In genomic region chr10:80604001-80604509, GRCm38 (mm10) we compare ENCODE assay signal across 8 mouse cellular contexts. TPM values are rescaled to one million over a fixed set of nuclear protein-coding genes. Genes with fewer than 3 reads are reported as not detected.
DNase-seq lines count a peak whose midpoint lies in the region; ATAC-seq and TF ChIP-seq lines count a peak whose summit lies in the region.

No protein-coding gene starts in this region.

- peaks cover 23% of the 10 kb centered on the region for H3K4me1 ChIP-seq in heart, embryonic 12.5 days (replicated peaks)
- peaks cover 8% of the 10 kb centered on the region for H3K4me1 ChIP-seq in ES-Bruce4 (ENCODE audit: control insufficient read depth, insufficient read depth, low read length)
- peaks cover 23% of the 10 kb centered on the region for H3K4me1 ChIP-seq in forebrain, embryonic 12.5 days
- peaks cover 79% of the 10 kb centered on the region for H3K4me1 ChIP-seq in liver, embryonic 15.5 days (replicated peaks)
- H3K4me1 ChIP-seq in stomach, postnatal 0 days (replicated peaks; ENCODE audit: control insufficient read depth, insufficient read depth) = peaks cover 3% of the 10 kb centered on the region; the same call in 1 of the 2 replicates

- no peaks in the 10 kb centered on the region for H3K9me3 ChIP-seq in heart, embryonic 12.5 days (replicated peaks)
- H3K9me3 ChIP-seq in ES-Bruce4 (replicated peaks; ENCODE audit: control insufficient read depth, insufficient read depth, low read length, poor library complexity, severe bottlenecking) = no peaks in the 10 kb centered on the region
- H3K9me3 ChIP-seq in forebrain, embryonic 12.5 days = no peaks in the 10 kb centered on the region
- no peaks in the 10 kb centered on the region for H3K9me3 ChIP-seq in liver, embryonic 15.5 days (replicated peaks)
- no peaks in the 10 kb centered on the region for H3K9me3 ChIP-seq in stomach, postnatal 0 days (ENCODE audit: control insufficient read depth, low read length)

- peaks cover 31% of the 10 kb centered on the region for H3K36me3 ChIP-seq in heart, embryonic 12.5 days
- no peaks in the 10 kb centered on the region for H3K36me3 ChIP-seq in ES-Bruce4 (ENCODE audit: control insufficient read depth, insufficient read depth, low read length, poor library complexity, severe bottlenecking)
- H3K36me3 ChIP-seq in forebrain, embryonic 12.5 days (replicated peaks) = peaks cover 30% of the 10 kb centered on the region
- H3K36me3 ChIP-seq in liver, embryonic 15.5 days (replicated peaks) = peaks cover 34% of the 10 kb centered on the region
- H3K36me3 ChIP-seq in stomach, postnatal 0 days (ENCODE audit: control insufficient read depth, insufficient read depth, low read length) = peaks cover 7% of the 10 kb centered on the region

- peak overlapping the region; percentile 81 for H3K9ac ChIP-seq in heart, embryonic 12.5 days
- peak overlapping the region; percentile 32; the same call in 1 of the 2 replicates for H3K9ac ChIP-seq in ES-Bruce4 (ENCODE audit: low read depth, poor library complexity, severe bottlenecking)
- peak overlapping the region; percentile 66 for H3K9ac ChIP-seq in forebrain, embryonic 12.5 days
- peak overlapping the region; percentile 68 for H3K9ac ChIP-seq in liver, embryonic 15.5 days
- H3K9ac ChIP-seq in stomach, postnatal 0 days (ENCODE audit: low read length) = peak overlapping the region; percentile 68

- no peak for TF ChIP-seq CTCF in ES-Bruce4 (IDR thresholded peaks at IDR 0.05; ENCODE audit: low read depth, low read length)
- TF ChIP-seq CTCF in stomach, postnatal 0 days (IDR thresholded peaks at IDR 0.05; ENCODE audit: low read depth) = no peak

- peak overlapping the region; percentile 76; the same call in 1 of the 2 replicates for H3K27ac ChIP-seq in heart, embryonic 12.5 days (ENCODE audit: poor library complexity, severe bottlenecking)
- H3K27ac ChIP-seq in ES-Bruce4 (ENCODE audit: insufficient read depth, low read length) = no peak overlapping the region
- H3K27ac ChIP-seq in forebrain, embryonic 12.5 days = peak overlapping the region; percentile 86; the same call in 1 of the 2 replicates
- peak overlapping the region; percentile 94 for H3K27ac ChIP-seq in liver, embryonic 15.5 days (replicated peaks)
- peak overlapping the region; percentile 91 for H3K27ac ChIP-seq in stomach, postnatal 0 days (replicated peaks)

- no peaks in the 10 kb centered on the region for H3K27me3 ChIP-seq in heart, embryonic 12.5 days (replicated peaks)
- no peaks in the 10 kb centered on the region for H3K27me3 ChIP-seq in ES-Bruce4 (ENCODE audit: control insufficient read depth, insufficient read depth, low read length, poor library complexity, severe bottlenecking)
- no peaks in the 10 kb centered on the region for H3K27me3 ChIP-seq in forebrain, embryonic 12.5 days
- H3K27me3 ChIP-seq in liver, embryonic 15.5 days = no peaks in the 10 kb centered on the region
- H3K27me3 ChIP-seq in stomach, postnatal 0 days (ENCODE audit: control insufficient read depth, insufficient read depth, low read length) = no peaks in the 10 kb centered on the region

- 77% methylated on average over 7 of the region's 7 CpGs for WGBS in heart, embryonic 12.5 days
- WGBS in forebrain, embryonic 12.5 days = 86% methylated on average over 7 of the region's 7 CpGs
- 26% methylated on average over 7 of the region's 7 CpGs for WGBS in liver, embryonic 15.5 days (ENCODE audit: insufficient replicate concordance)
- WGBS in stomach, postnatal 0 days = 60% methylated on average over 7 of the region's 7 CpGs

- TF ChIP-seq EP300 in ES-Bruce4 (IDR thresholded peaks at IDR 0.05; ENCODE audit: insufficient read depth, low read depth, low read length) = no peak
- no peak for TF ChIP-seq EP300 in stomach, postnatal 0 days (optimal IDR thresholded peaks at IDR 0.05)

- DNase-seq in heart, adult 11 months = no peak
- no peak for DNase-seq in stomach, postnatal 0 days (ENCODE audit: low spot score)
- DNase-seq in right cerebral cortex, postnatal 36 days (ENCODE audit: low spot score in 2 of 2) = no peak
- no peak for DNase-seq in adrenal gland, postnatal 36 days

- peak overlapping the region; percentile 74 for H3K4me3 ChIP-seq in heart, embryonic 12.5 days
- H3K4me3 ChIP-seq in ES-Bruce4 (ENCODE audit: low read depth, low read length) = no peak overlapping the region
- peak overlapping the region; percentile 73 for H3K4me3 ChIP-seq in forebrain, embryonic 12.5 days (replicated peaks)
- H3K4me3 ChIP-seq in liver, embryonic 15.5 days (replicated peaks) = peak overlapping the region; percentile 73
- H3K4me3 ChIP-seq in stomach, postnatal 0 days (ENCODE audit: low read depth, low read length) = peak overlapping the region; percentile 70; the same call in 1 of the 2 replicates

- peak; percentile 72 for ATAC-seq in heart, embryonic 12.5 days (ENCODE audit: insufficient number of reproducible peaks, low FRiP score)
- no peak for ATAC-seq in forebrain, embryonic 12.5 days (ENCODE audit: low FRiP score)
- peak; percentile 73 for ATAC-seq in liver, embryonic 15.5 days (ENCODE audit: insufficient read depth)
- ATAC-seq in stomach, postnatal 0 days (ENCODE audit: low FRiP score, low TSS enrichment) = no peak

- peak overlapping the region; percentile 93 for H3K4me2 ChIP-seq in heart, embryonic 12.5 days
- H3K4me2 ChIP-seq in forebrain, embryonic 12.5 days = peak overlapping the region; percentile 95
- H3K4me2 ChIP-seq in liver, embryonic 15.5 days = peak overlapping the region; percentile 85
- peak overlapping the region; percentile 91 for H3K4me2 ChIP-seq in stomach, postnatal 0 days (replicated peaks; ENCODE audit: low read depth)

- TF ChIP-seq POLR2A in ES-Bruce4 (IDR thresholded peaks at IDR 0.05; ENCODE audit: insufficient read depth, low read length) = no peak

RNA-seq across cellular contexts. Expression of gene Adat3, which starts 1.4 kb away (rescaled TPM):
- polyA plus RNA-seq in heart, embryonic 12.5 days (2016; fragmentation: Nextera tagmentation; extraction: Ambion mirVana) = 3.5 and 4.1 TPM in 2 replicates
- polyA plus RNA-seq in ES-Bruce4 (2011; ENCODE audit: insufficient read depth, insufficient read length, low read depth, missing spikeins) = 3.6 and 5.4 TPM in 2 replicates
- 5.3 and 6.0 TPM in 2 replicates for polyA plus RNA-seq in forebrain, embryonic 12.5 days (2016; fragmentation: Nextera tagmentation; extraction: Ambion mirVana)
- polyA plus RNA-seq in liver, embryonic 15.5 days (2015; fragmentation: Nextera tagmentation; extraction: Ambion mirVana) = 4.8 and 5.8 TPM in 2 replicates
- polyA plus RNA-seq in stomach, postnatal 0 days (2015; fragmentation: Nextera tagmentation; extraction: Ambion mirVana) = 4.1 and 4.3 TPM in 2 replicates
- total RNA-seq in adrenal gland, postnatal 36 days (2021) = 1 to 10 TPM; 2.7 to 6.1 TPM

RNA-seq across cellular contexts. Expression of gene Scamp4, which starts 1.4 kb away (rescaled TPM):
- polyA plus RNA-seq in heart, embryonic 12.5 days (2016; fragmentation: Nextera tagmentation; extraction: Ambion mirVana) = 67.4 and 70.0 TPM in 2 replicates
- 58.4 and 68.9 TPM in 2 replicates for polyA plus RNA-seq in ES-Bruce4 (2011; ENCODE audit: insufficient read depth, insufficient read length, low read depth, missing spikeins)
- 63.7 and 67.8 TPM in 2 replicates for polyA plus RNA-seq in forebrain, embryonic 12.5 days (2016; fragmentation: Nextera tagmentation; extraction: Ambion mirVana)
- polyA plus RNA-seq in liver, embryonic 15.5 days (2015; fragmentation: Nextera tagmentation; extraction: Ambion mirVana) = 41.9 and 45.3 TPM in 2 replicates
- polyA plus RNA-seq in stomach, postnatal 0 days (2015; fragmentation: Nextera tagmentation; extraction: Ambion mirVana) = 67.8 and 77.3 TPM in 2 replicates
- 10 to 100 TPM; 64.3 to 64.6 TPM for total RNA-seq in adrenal gland, postnatal 36 days (2021)

RNA-seq across cellular contexts. Expression of gene Gm49322, which starts 1.8 kb away (rescaled TPM):
- 2.4 and 2.6 TPM in 2 replicates for polyA plus RNA-seq in heart, embryonic 12.5 days (2016; fragmentation: Nextera tagmentation; extraction: Ambion mirVana)
- 2.4 and 2.8 TPM in 2 replicates for polyA plus RNA-seq in ES-Bruce4 (2011; ENCODE audit: insufficient read depth, insufficient read length, low read depth, missing spikeins)
- 5.9 and 6.6 TPM in 2 replicates for polyA plus RNA-seq in forebrain, embryonic 12.5 days (2016; fragmentation: Nextera tagmentation; extraction: Ambion mirVana)
- polyA plus RNA-seq in liver, embryonic 15.5 days (2015; fragmentation: Nextera tagmentation; extraction: Ambion mirVana) = 1.5 TPM in 2 replicates
- polyA plus RNA-seq in stomach, postnatal 0 days (2015; fragmentation: Nextera tagmentation; extraction: Ambion mirVana) = 1.4 and 1.7 TPM in 2 replicates
- total RNA-seq in adrenal gland, postnatal 36 days (2021) = 1 to 10 TPM; 1.6 to 2.6 TPM

RNA-seq across cellular contexts. Expression of gene Abhd17a, which starts 13.9 kb away (rescaled TPM):
- polyA plus RNA-seq in heart, embryonic 12.5 days (2016; fragmentation: Nextera tagmentation; extraction: Ambion mirVana) = 99.4 and 105 TPM in 2 replicates
- 35.8 and 49.5 TPM in 2 replicates for polyA plus RNA-seq in ES-Bruce4 (2011; ENCODE audit: insufficient read depth, insufficient read length, low read depth, missing spikeins)
- 84.2 and 89.6 TPM in 2 replicates for polyA plus RNA-seq in forebrain, embryonic 12.5 days (2016; fragmentation: Nextera tagmentation; extraction: Ambion mirVana)
- polyA plus RNA-seq in liver, embryonic 15.5 days (2015; fragmentation: Nextera tagmentation; extraction: Ambion mirVana) = 50.8 and 62.8 TPM in 2 replicates
- polyA plus RNA-seq in stomach, postnatal 0 days (2015; fragmentation: Nextera tagmentation; extraction: Ambion mirVana) = 92.5 and 103 TPM in 2 replicates
- 100 to 1,000 TPM; 103 to 107 TPM for total RNA-seq in adrenal gland, postnatal 36 days (2021)

RNA-seq across cellular contexts. Expression of gene Csnk1g2, which starts 18.6 kb away (rescaled TPM):
- 131 and 136 TPM in 2 replicates for polyA plus RNA-seq in heart, embryonic 12.5 days (2016; fragmentation: Nextera tagmentation; extraction: Ambion mirVana)
- polyA plus RNA-seq in ES-Bruce4 (2011; ENCODE audit: insufficient read depth, insufficient read length, low read depth, missing spikeins) = 82.7 and 84.6 TPM in 2 replicates
- 146 and 161 TPM in 2 replicates for polyA plus RNA-seq in forebrain, embryonic 12.5 days (2016; fragmentation: Nextera tagmentation; extraction: Ambion mirVana)
- 49.7 and 60.4 TPM in 2 replicates for polyA plus RNA-seq in liver, embryonic 15.5 days (2015; fragmentation: Nextera tagmentation; extraction: Ambion mirVana)
- polyA plus RNA-seq in stomach, postnatal 0 days (2015; fragmentation: Nextera tagmentation; extraction: Ambion mirVana) = 75.4 and 83.9 TPM in 2 replicates
- 100 to 1,000 TPM; 129 to 135 TPM for total RNA-seq in adrenal gland, postnatal 36 days (2021)

Comparison
In these comparisons a context has a peak if more than half of its experiments do, and no peak if none do; other contexts are left out.
1. ATAC-seq: peak in heart, embryonic 12.5 days (single experiment) and liver, embryonic 15.5 days (single experiment); none in forebrain, embryonic 12.5 days (single experiment) and stomach, postnatal 0 days (single experiment).
2. Peak in every context shown above with its lines, with median percentiles within 50 percentile points of each other: H3K4me2 ChIP-seq and H3K9ac ChIP-seq.